Comparison of ENCODE assay signal across 10 mouse cellular contexts in genomic region chr12:109454137-109454536, GRCm38 (mm10). TPM values are rescaled to one million over a fixed set of nuclear protein-coding genes. Genes with fewer than 3 reads are reported as not detected.
DNase-seq lines count a peak whose midpoint lies in the region; ATAC-seq and TF ChIP-seq lines count a peak whose summit lies in the region.
"Had no signal": no experiment of that assay in that cellular context is flagged by ENCODE, and none has a peak within 500 bp of the region (broad histone marks: within the 10 kb centered on the region; RNA-seq: fewer than 3 reads in every experiment).

No protein-coding gene starts in this region.

- ATAC-seq in heart, embryonic 11.5 days (replicated peaks; ENCODE audit: insufficient number of reproducible peaks, low FRiP score, low TSS enrichment), result no peak
- ATAC-seq in embryonic facial prominence, embryonic 11.5 days (replicated peaks; ENCODE audit: insufficient number of reproducible peaks, low FRiP score, low TSS enrichment, low read depth), result no peak
- ATAC-seq in hindbrain, postnatal 0 days, result no peak
- no peak for ATAC-seq in midbrain, embryonic 13.5 days

- peak overlapping the region; percentile 63; the same call in 1 of the 2 replicates for H3K9ac ChIP-seq in heart, embryonic 11.5 days (ENCODE audit: low read depth, low read length)
- peak overlapping the region; percentile 71 for H3K9ac ChIP-seq in embryonic facial prominence, embryonic 11.5 days (replicated peaks; ENCODE audit: low read length)
- H3K9ac ChIP-seq in hindbrain, postnatal 0 days (replicated peaks; ENCODE audit: low read length), result no peak overlapping the region
- H3K9ac ChIP-seq in midbrain, embryonic 13.5 days (replicated peaks), result peak overlapping the region; percentile 69

- peak overlapping the region; percentile 49; the same call in 1 of the 2 replicates for H3K4me3 ChIP-seq in heart, embryonic 11.5 days (ENCODE audit: low read depth, low read length)
- H3K4me3 ChIP-seq in embryonic facial prominence, embryonic 11.5 days (ENCODE audit: low read depth, low read length), result peak overlapping the region; percentile 54
- no peak overlapping the region for H3K4me3 ChIP-seq in hindbrain, postnatal 0 days (ENCODE audit: low read length)
- H3K4me3 ChIP-seq in midbrain, embryonic 13.5 days (replicated peaks), result peak overlapping the region; percentile 48

- DNase-seq in heart, adult 11 months, result no peak
- DNase-seq in embryonic facial prominence, embryonic 11.5 days (ENCODE audit: low spot score), result no peak
- DNase-seq in hindbrain, postnatal 0 days (ENCODE audit: low spot score), result no peak
- DNase-seq in right cerebral cortex, postnatal 4 days, result no peak
- DNase-seq in Muller cell, postnatal 12 days (ENCODE audit: inconsistent ontology term), result no peak
- DNase-seq in yolk sac, embryonic 10.5 days (ENCODE audit: low spot score), result no peak
- DNase-seq: kidney, adult 9 months had no signal

- no peak overlapping the region for H3K27ac ChIP-seq in heart, embryonic 11.5 days (ENCODE audit: low read depth, low read length)
- H3K27ac ChIP-seq in embryonic facial prominence, embryonic 11.5 days (replicated peaks; ENCODE audit: low read depth, low read length), result no peak overlapping the region
- H3K27ac ChIP-seq in hindbrain, postnatal 0 days, result no peak overlapping the region
- H3K27ac ChIP-seq in midbrain, embryonic 13.5 days, result peak overlapping the region; percentile 37
- H3K27ac ChIP-seq: macrophage had no signal

- TF ChIP-seq CTCF in hindbrain, postnatal 0 days (IDR thresholded peaks at IDR 0.05; ENCODE audit: low read depth), result no peak

- no peaks in the 10 kb centered on the region for H3K9me3 ChIP-seq in heart, embryonic 11.5 days (replicated peaks; ENCODE audit: control insufficient read depth, low read length)
- no peaks in the 10 kb centered on the region for H3K9me3 ChIP-seq in embryonic facial prominence, embryonic 11.5 days (replicated peaks; ENCODE audit: control insufficient read depth, low read length)
- no peaks in the 10 kb centered on the region for H3K9me3 ChIP-seq in hindbrain, postnatal 0 days (ENCODE audit: low read length)
- no peaks in the 10 kb centered on the region for H3K9me3 ChIP-seq in midbrain, embryonic 13.5 days

- H3K27me3 ChIP-seq in heart, embryonic 11.5 days (ENCODE audit: control insufficient read depth, insufficient read depth, low read length), result peaks cover 81% of the 10 kb centered on the region
- peaks cover 27% of the 10 kb centered on the region for H3K27me3 ChIP-seq in embryonic facial prominence, embryonic 11.5 days (ENCODE audit: control insufficient read depth, insufficient read depth, low read length)
- peaks cover 56% of the 10 kb centered on the region for H3K27me3 ChIP-seq in hindbrain, postnatal 0 days (ENCODE audit: insufficient read depth, low read length)
- H3K27me3 ChIP-seq in midbrain, embryonic 13.5 days, result peaks cover 91% of the 10 kb centered on the region

- H3K4me1 ChIP-seq in heart, embryonic 11.5 days (ENCODE audit: control insufficient read depth, insufficient read depth, low read length), result peaks cover 23% of the 10 kb centered on the region
- H3K4me1 ChIP-seq in embryonic facial prominence, embryonic 11.5 days (ENCODE audit: control insufficient read depth, insufficient read depth, low read length), result peaks cover 24% of the 10 kb centered on the region
- peaks cover 13% of the 10 kb centered on the region for H3K4me1 ChIP-seq in hindbrain, postnatal 0 days (ENCODE audit: insufficient read depth, low read length)
- H3K4me1 ChIP-seq in midbrain, embryonic 13.5 days (replicated peaks), result peaks cover 71% of the 10 kb centered on the region

- no peaks in the 10 kb centered on the region for H3K36me3 ChIP-seq in heart, embryonic 11.5 days (ENCODE audit: control insufficient read depth, insufficient read depth, low read length)
- H3K36me3 ChIP-seq in embryonic facial prominence, embryonic 11.5 days (replicated peaks; ENCODE audit: control insufficient read depth, insufficient read depth, low read depth, low read length), result no peaks in the 10 kb centered on the region
- no peaks in the 10 kb centered on the region for H3K36me3 ChIP-seq in hindbrain, postnatal 0 days (ENCODE audit: insufficient read depth, low read length)
- H3K36me3 ChIP-seq in midbrain, embryonic 13.5 days, result no peaks in the 10 kb centered on the region

- WGBS in heart, embryonic 11.5 days (ENCODE audit: insufficient replicate concordance), result 13% methylated on average over 13 of the region's 13 CpGs
- 9% methylated on average over 13 of the region's 13 CpGs for WGBS in embryonic facial prominence, embryonic 11.5 days
- WGBS in hindbrain, postnatal 0 days, result 22% methylated on average over 13 of the region's 13 CpGs
- WGBS in midbrain, embryonic 13.5 days, result 8% methylated on average over 13 of the region's 13 CpGs

- peak overlapping the region; percentile 82 for H3K4me2 ChIP-seq in heart, embryonic 11.5 days
- peak overlapping the region; percentile 91 for H3K4me2 ChIP-seq in embryonic facial prominence, embryonic 11.5 days (ENCODE audit: low read depth, low read length)
- peak overlapping the region; percentile 64; the same call in 1 of the 2 replicates for H3K4me2 ChIP-seq in hindbrain, postnatal 0 days (ENCODE audit: low read depth, low read length)
- peak overlapping the region; percentile 77 for H3K4me2 ChIP-seq in midbrain, embryonic 13.5 days (replicated peaks)

RNA-seq across cellular contexts. Expression of gene Dlk1, which starts 1.5 kb away (rescaled TPM):
- polyA plus RNA-seq in heart, embryonic 11.5 days (2014; fragmentation: Nextera tagmentation; extraction: Ambion mirVana), result 54.8 and 67.1 TPM in 2 replicates
- polyA plus RNA-seq in embryonic facial prominence, embryonic 11.5 days (2014; fragmentation: Nextera tagmentation; extraction: Ambion mirVana), result 209 and 225 TPM in 2 replicates
- 28.8 and 47.7 TPM in 2 replicates for total RNA-seq in hindbrain, postnatal 0 days (2014; rRNA removed)
- 33.0 and 34.6 TPM in 2 replicates for polyA plus RNA-seq in hindbrain, postnatal 0 days (2015; fragmentation: Nextera tagmentation; extraction: Ambion mirVana)
- 117 and 118 TPM in 2 replicates for polyA plus RNA-seq in midbrain, embryonic 13.5 days (2015; fragmentation: Nextera tagmentation; extraction: Ambion mirVana)
- polyA plus RNA-seq: macrophage had no signal
